Mouse (Mus musculus) brain, embryonic 14.5 days (tissue): ENCODE data around the gene Piwil4.

Experiments used
- CTCF ChIP-seq: fragments of 200-500 bp; IDR thresholded peaks from 2 replicates; pipeline ENCODE4 v1.5.1; 2012; ENCODE audit warnings: inconsistent platforms, mild to moderate bottlenecking, moderate library complexity, borderline replicate concordance; ENCODE audit not compliant: insufficient read depth, insufficient read length; ENCODE audit errors: extremely low read depth
- POLR2A ChIP-seq: fragments of 200-500 bp; IDR thresholded peaks from 2 replicates; pipeline ENCODE4 v1.6.1; 2012; ENCODE audit warnings: mild to moderate bottlenecking, inconsistent platforms, borderline replicate concordance; ENCODE audit not compliant: poor library complexity, insufficient read depth, insufficient read length, severe bottlenecking; ENCODE audit errors: extremely low read depth

DNA sequence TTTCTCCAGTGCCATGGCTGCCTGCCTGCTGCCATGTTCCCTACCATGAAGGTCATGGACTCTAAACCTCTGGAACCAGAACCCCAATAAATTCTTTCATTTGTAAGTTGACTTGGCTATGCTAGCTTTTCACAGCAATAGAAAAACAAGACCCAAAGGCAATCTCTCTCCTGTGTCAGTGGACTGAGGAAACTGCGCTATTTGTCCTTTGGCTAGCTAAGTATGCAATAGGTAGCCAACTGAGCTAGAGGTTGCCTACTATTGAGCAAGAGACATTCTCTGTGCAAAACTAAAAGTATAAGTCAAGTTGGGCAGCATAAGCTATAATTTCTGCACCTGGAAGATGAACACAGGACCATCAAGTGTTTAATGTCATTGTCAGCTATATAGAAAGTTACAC, 93.9 kb downstream of the Piwil4 start:
- no peak for TF ChIP-seq POLR2A
- TF ChIP-seq CTCF: no peak
